Mouse (Mus musculus) olfactory bulb, adult 2 months (tissue): ENCODE data around the gene Cpd. TPM values are rescaled to one million over a fixed set of nuclear protein-coding genes. Genes with fewer than 3 reads are reported as not detected.

Source experiments
- H3K27ac ChIP-seq: fragments of 200-500 bp; 2 replicates; pipeline ENCODE4 v1.5.1; 2012; ENCODE audit warnings: low read depth, low read length; ENCODE audit not compliant: insufficient read depth
- H3K4me1 ChIP-seq: fragments of 200-500 bp; 2 replicates; pipeline ENCODE4 v1.6.1; 2012; ENCODE audit warnings: low read length; ENCODE audit not compliant: control insufficient read depth, insufficient read depth
- H3K4me3 ChIP-seq: fragments of 200-500 bp; 2 replicates; pipeline ENCODE4 v1.5.1; 2012; ENCODE audit warnings: mild to moderate bottlenecking, low read depth, low read length, moderate library complexity; ENCODE audit not compliant: insufficient read depth
- CTCF ChIP-seq: fragments of 200-500 bp; IDR thresholded peaks from 2 replicates; pipeline ENCODE4 v1.5.1; 2012; ENCODE audit warnings: low read depth, mild to moderate bottlenecking, low read length, moderate library complexity; ENCODE audit not compliant: insufficient read depth
- POLR2A ChIP-seq: fragments of 200-500 bp; IDR thresholded peaks from 2 replicates; pipeline ENCODE4 v1.6.1; 2012; ENCODE audit warnings: mild to moderate bottlenecking, low read depth, low read length, moderate library complexity; ENCODE audit not compliant: insufficient read depth
- WGBS: fragments of 180-500 bp; shearing (Covaris S2); methylation state at CpG from one replicate; pipeline ENCODE4 v1.1.7; 2018; 5-methylcytosine and 5-hydroxymethylcytosine counted together
- polyA plus RNA-seq: library from polyadenylated mRNA; stranded (reverse); fragments of >200 nt; gene quantifications from 2 replicates; pipeline ENCODE4 v1.2.4, GENCODE M21; 2012; ENCODE audit warnings: low replicate concordance; ENCODE audit not compliant: missing spikeins, insufficient read depth, insufficient read length

The Cpd gene
- polyA plus RNA-seq, 1 experiment, result not detected

GRCm38 (mm10) chr11:76789252-76789651 lies 57.6 kb downstream of the Cpd start:
- WGBS, result 84% methylated on average over 1 of the region's 1 CpGs

GRCm38 (mm10) chr11:76775533-76775932 lies 71.3 kb downstream of the Cpd start:
- 87% methylated on average over 8 of the region's 8 CpGs for WGBS
- no peak for TF ChIP-seq POLR2A
- TF ChIP-seq CTCF, result no peak
- H3K27ac ChIP-seq, result no peak overlapping the region
- no peaks in the 10 kb centered on the region for H3K4me1 ChIP-seq
- no peak overlapping the region for H3K4me3 ChIP-seq

More at GRCm38 (mm10) chr11:76789252-76789651, 57.6 kb downstream of the Cpd start:
- TF ChIP-seq POLR2A, result no peak
- TF ChIP-seq CTCF, result no peak
- H3K27ac ChIP-seq, result no peak overlapping the region
- no peak overlapping the region for H3K4me3 ChIP-seq
- H3K4me1 ChIP-seq, result no peaks in the 10 kb centered on the region

DNA sequence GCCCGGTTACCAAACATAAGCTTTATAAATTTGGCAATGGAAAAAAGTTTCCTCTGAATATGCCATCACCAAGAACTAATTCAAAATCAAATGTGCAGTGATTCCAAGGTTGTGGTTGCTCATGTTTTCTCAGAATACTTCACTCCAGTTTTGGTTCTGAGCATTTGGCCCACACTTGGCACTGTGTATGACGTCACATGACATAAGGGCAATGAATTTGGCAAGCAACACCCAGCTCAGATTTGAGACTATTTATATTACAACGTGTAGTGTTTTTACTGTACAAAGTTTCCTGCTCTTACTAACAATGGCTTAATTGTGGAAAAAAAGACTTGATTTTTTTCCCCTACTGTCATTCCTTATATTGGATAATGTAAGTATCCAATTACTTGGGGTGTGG lies 73.0 kb downstream of the Cpd start:
- Histone ChIP-seq H3K4me3 (no peak overlapping the region), H3K27ac (no peak overlapping the region), H3K4me1 (no peaks in the 10 kb centered on the region)
- TF ChIP-seq POLR2A (no peak), CTCF (no peak)
- 44% methylated on average over 3 of the region's 3 CpGs for WGBS

DNA sequence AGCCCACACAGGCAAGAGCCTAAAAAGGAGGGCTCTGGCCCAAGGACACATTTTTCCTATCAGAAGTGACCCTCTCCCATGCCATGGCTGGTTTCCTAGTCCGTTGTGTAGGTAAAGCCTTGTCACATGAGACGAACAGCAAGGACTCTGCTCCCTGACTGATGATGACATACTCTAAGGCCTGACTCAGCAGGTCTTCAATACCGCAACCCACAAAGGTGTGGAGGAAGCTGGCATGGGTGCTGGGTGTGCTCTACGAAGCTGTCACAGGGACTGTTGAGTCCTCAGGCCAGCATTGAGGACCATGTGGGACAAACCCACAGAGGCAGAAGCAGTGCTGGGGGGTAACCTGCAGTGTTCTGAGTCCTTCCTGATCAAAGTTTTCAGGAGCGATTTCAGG lies 76.3 kb downstream of the Cpd start:
- no peak overlapping the region for H3K27ac ChIP-seq
- H3K4me3 ChIP-seq, result no peak overlapping the region
- 93% methylated on average over 5 of the region's 5 CpGs for WGBS
- H3K4me1 ChIP-seq, result no peaks in the 10 kb centered on the region
- TF ChIP-seq POLR2A (no peak), CTCF (no peak)

DNA sequence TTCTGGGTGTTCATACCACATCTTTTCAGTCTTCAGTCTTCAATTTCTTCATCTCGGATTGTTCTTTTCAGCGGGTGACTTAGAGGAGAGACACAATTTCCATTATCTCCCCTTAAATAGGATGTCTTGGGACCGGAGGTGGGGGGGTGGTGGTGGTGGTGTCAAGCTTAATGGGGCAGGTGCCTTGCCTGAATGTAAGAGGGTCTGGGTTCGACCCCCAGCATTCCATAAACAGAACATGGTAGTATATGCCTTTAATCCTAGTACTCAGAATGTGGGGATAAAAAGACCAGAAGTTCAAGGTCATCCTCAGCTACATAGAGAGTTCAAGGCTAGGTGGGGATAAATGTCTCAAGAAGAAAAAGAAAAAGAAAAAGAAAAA lies 83.1 kb downstream of the Cpd start:
- H3K4me1 ChIP-seq, result no peaks in the 10 kb centered on the region
- no peak for TF ChIP-seq POLR2A
- no peak for TF ChIP-seq CTCF
- H3K27ac ChIP-seq, result no peak overlapping the region
- no peak overlapping the region for H3K4me3 ChIP-seq
- WGBS, result 7% methylated on average over 4 of the region's 4 CpGs

- no peaks in the 10 kb centered on the region for H3K4me1 ChIP-seq
These were observed 83.6 kb downstream of the Cpd start, which contains the start of gene Gosr1 for GRCm38 (mm10) chr11:76763053-76763740. Gosr1 (minus strand) TSS chr11:76763579.

GRCm38 (mm10) chr11:76752276-76752675 lies 94.5 kb downstream of the Cpd start:
- no peak overlapping the region for H3K4me3 ChIP-seq
- 84% methylated on average over 3 of the region's 3 CpGs for WGBS
- TF ChIP-seq CTCF, result no peak
- TF ChIP-seq POLR2A, result no peak
- H3K4me1 ChIP-seq, result peaks cover 4% of the 10 kb centered on the region; the same call in 1 of the 2 replicates
- H3K27ac ChIP-seq, result no peak overlapping the region

More at GRCm38 (mm10) chr11:76763053-76763740, 83.6 kb downstream of the Cpd start, which contains the start of gene Gosr1:
- H3K4me3 ChIP-seq, result peak within 1 kb of the TSS; percentile 95
- TF ChIP-seq CTCF, result peak; percentile 43; the same call in 1 of the 2 replicates
- TF ChIP-seq POLR2A, result peak; percentile 45; the same call in 1 of the 2 replicates
- peak within 1 kb of the TSS; percentile 94 for H3K27ac ChIP-seq
- under 1% methylated on average over 28 of the region's 28 CpGs for WGBS

DNA sequence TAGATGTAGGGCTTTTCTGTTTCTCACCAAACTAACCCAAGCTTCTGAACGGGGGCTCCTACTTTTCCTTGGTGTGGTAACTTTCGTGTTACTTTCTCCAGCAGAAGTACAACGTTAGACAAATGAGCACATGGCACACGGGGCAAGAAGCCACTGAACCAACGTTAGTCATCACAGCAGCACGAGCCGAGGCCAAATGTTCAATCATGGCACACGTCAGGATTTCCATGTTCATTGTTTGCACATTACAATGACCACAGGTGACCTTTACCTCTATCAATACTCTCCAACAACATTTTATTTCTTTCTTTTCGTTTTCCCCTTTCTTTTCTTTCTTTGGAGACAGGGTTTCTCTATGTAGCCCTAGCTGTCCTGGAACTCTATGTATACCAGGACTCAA lies 98.0 kb downstream of the Cpd start:
- Histone ChIP-seq H3K4me1 (no peaks in the 10 kb centered on the region), H3K4me3 (no peak overlapping the region), H3K27ac (no peak overlapping the region)
- TF ChIP-seq POLR2A (no peak), CTCF (no peak)
- 91% methylated on average over 9 of the region's 9 CpGs for WGBS

DNA sequence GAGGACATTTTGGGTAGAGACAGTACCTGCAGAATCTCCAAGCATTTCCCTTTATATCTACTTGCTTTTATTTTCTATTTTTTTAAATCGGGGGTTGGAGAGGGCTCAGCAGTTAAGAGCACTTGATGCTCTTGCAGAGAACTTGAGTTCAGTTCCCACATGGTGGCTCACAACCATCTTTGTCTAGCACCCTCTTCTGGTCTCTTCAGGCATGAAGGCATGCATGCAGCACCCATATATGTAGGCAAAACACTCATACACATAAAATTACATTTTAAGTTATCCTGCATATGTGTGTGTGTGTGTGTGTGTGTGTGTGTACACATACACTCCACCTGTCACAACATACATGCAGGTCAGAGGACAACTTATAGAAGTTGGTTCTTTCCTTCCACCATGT lies 100.9 kb downstream of the Cpd start:
- Histone ChIP-seq H3K4me3 (no peak overlapping the region), H3K27ac (no peak overlapping the region), H3K4me1 (no peaks in the 10 kb centered on the region)
- TF ChIP-seq POLR2A, result no peak
- TF ChIP-seq CTCF, result no peak
- 100% methylated on average over 1 of the region's 1 CpGs for WGBS

DNA sequence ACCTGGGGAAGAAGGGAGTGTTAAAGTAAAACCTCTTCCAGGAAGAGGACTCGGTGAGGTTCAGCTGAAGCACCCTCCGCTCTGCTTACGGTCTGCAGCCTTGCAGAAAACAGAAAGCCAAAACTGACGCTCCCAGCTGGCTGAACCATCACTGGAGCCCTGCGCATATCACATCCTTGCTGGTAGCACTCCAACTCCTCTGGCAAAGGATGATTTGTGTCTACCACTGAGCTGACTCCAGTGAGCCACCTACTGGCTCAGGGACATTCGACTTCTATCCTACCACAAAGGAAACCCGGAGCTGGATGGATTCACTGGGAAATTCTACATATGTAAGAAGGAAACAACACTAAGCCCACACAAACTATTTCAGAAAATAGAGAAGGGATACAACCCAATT lies 102.3 kb downstream of the Cpd start:
- WGBS, result 32% methylated on average over 7 of the region's 7 CpGs
- TF ChIP-seq POLR2A (no peak), CTCF (no peak)
- H3K4me3 ChIP-seq, result no peak overlapping the region

More for the DNA sequence above, 102.3 kb downstream of the Cpd start:
- Histone ChIP-seq H3K27ac (no peak overlapping the region), H3K4me1 (no peaks in the 10 kb centered on the region)
